Mouse (Mus musculus): ENCODE measurements around the gene Tmem59l.
A peak's percentile ranks its signal among the peaks of the same experiment; 100 is the strongest.

The Tmem59l gene

GRCm38 (mm10) chr8:70488931-70489470, 1.8 kb upstream of the Tmem59l start:
- DNase-seq (ENCODE audit: low spot score in 2 of 2): no peak

- DNase-seq (ENCODE audit: low spot score in 2 of 2): no peak
These were observed 1.0 kb upstream of the Tmem59l start for GRCm38 (mm10) chr8:70487993-70488796.

GRCm38 (mm10) chr8:70486191-70486681, 922 bp downstream of the Tmem59l start:
- no peak for DNase-seq (ENCODE audit: low spot score in 2 of 2)

- DNase-seq (ENCODE audit: low spot score in 2 of 2): no peak
These were observed 4.2 kb downstream of the Tmem59l start for GRCm38 (mm10) chr8:70482943-70483342.

GRCm38 (mm10) chr8:70481908-70482307, 5.2 kb downstream of the Tmem59l start:
- DNase-seq (ENCODE audit: low spot score in 2 of 2): peak; percentile 54 to 74

GRCm38 (mm10) chr8:70477269-70477982, 9.7 kb downstream of the Tmem59l start:
- DNase-seq (ENCODE audit: low spot score in 2 of 2): no peak

GRCm38 (mm10) chr8:70476333-70477268, 10.6 kb downstream of the Tmem59l start, which contains the start of gene Klhl26:
Gene Klhl26 (minus strand): TSS chr8:70476968.
- peak; percentile 87 to 90 for DNase-seq (ENCODE audit: low spot score in 2 of 2)

GRCm38 (mm10) chr8:70471856-70472255, 15.3 kb downstream of the Tmem59l start:
- DNase-seq (ENCODE audit: low spot score in 2 of 2): no peak

GRCm38 (mm10) chr8:70469938-70470337, 17.2 kb downstream of the Tmem59l start:
- no peak for DNase-seq (ENCODE audit: low spot score in 2 of 2)

- no peak for DNase-seq (ENCODE audit: low spot score in 2 of 2)
These were observed 17.8 kb downstream of the Tmem59l start for GRCm38 (mm10) chr8:70469295-70469916.

- no peak for DNase-seq (ENCODE audit: low spot score in 2 of 2)
These were observed 18.4 kb downstream of the Tmem59l start for GRCm38 (mm10) chr8:70468733-70469132.

GRCm38 (mm10) chr8:70467907-70468306, 19.3 kb downstream of the Tmem59l start:
- DNase-seq (ENCODE audit: low spot score in 2 of 2): no peak

GRCm38 (mm10) chr8:70467229-70467725, 19.9 kb downstream of the Tmem59l start:
- DNase-seq (ENCODE audit: low spot score in 2 of 2): no peak

GRCm38 (mm10) chr8:70466771-70467170, 20.4 kb downstream of the Tmem59l start:
- no peak for DNase-seq (ENCODE audit: low spot score in 2 of 2)

GRCm38 (mm10) chr8:70466305-70466704, 20.9 kb downstream of the Tmem59l start:
- DNase-seq (ENCODE audit: low spot score in 2 of 2): no peak

- no peak for DNase-seq (ENCODE audit: low spot score in 2 of 2)
These were observed 21.5 kb downstream of the Tmem59l start for GRCm38 (mm10) chr8:70465701-70466100.

- DNase-seq (ENCODE audit: low spot score in 2 of 2): no peak
These were observed 23.0 kb downstream of the Tmem59l start for GRCm38 (mm10) chr8:70464162-70464561.

- DNase-seq (ENCODE audit: low spot score in 2 of 2): peak; percentile 71 to 78
These were observed 23.9 kb downstream of the Tmem59l start for GRCm38 (mm10) chr8:70463306-70463705.

- peak in 1 of 2 experiments; percentile 44 for DNase-seq (ENCODE audit: low spot score in 2 of 2)
These were observed 24.7 kb downstream of the Tmem59l start for GRCm38 (mm10) chr8:70462516-70462813.

- DNase-seq (ENCODE audit: low spot score in 2 of 2): no peak
These were observed 25.2 kb downstream of the Tmem59l start for GRCm38 (mm10) chr8:70461765-70462515.

All from frontal cortex, postnatal 36 days (tissue).